Mouse (Mus musculus) Muller cell, postnatal 12 days (primary cell): ENCODE results near the gene Stpg4.

Experiments
- DNase-seq: peaks from one replicate; pipeline ENCODE4 v3.0.0-alpha.2; 2015; ENCODE audit errors: inconsistent ontology term

The Stpg4 gene

DNA sequence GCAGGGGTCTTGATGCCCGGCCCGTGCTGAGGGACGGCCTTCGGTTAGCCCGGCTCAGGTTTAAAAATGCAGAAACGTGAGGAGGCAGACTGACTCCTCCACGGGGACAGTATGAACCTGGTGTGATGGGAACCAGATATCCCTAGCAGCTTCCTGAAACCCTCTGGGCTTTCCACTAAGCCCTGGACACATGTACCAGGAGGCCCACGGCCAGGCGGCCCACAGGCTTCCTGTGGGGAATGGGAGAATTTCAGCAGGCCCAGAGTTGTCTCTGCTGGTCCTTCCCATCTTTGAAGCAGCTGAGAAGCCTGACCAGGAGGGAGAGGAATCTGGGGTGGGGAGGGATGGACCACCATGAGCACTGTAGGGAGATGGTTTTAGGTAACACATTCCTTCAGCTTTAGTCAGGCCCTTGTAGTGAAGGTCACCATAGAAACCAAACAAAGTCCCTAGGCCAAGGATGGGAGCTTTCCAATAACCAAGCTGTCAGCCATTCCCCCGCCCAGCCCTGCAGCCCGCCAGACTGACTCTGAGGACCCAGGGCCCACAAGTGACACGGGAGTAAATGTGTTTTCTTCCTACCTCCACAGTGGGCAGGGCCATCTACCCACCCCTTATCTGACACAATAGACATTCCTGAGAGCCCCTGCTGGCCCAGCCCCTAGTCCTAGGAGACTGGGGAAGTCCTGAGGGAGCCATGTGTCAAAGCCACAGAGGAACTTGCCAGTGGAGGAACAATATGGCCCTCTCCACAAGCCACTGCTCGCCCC, 76.9 kb downstream of the Stpg4 start:
- DNase-seq, result peak; percentile 92

DNA sequence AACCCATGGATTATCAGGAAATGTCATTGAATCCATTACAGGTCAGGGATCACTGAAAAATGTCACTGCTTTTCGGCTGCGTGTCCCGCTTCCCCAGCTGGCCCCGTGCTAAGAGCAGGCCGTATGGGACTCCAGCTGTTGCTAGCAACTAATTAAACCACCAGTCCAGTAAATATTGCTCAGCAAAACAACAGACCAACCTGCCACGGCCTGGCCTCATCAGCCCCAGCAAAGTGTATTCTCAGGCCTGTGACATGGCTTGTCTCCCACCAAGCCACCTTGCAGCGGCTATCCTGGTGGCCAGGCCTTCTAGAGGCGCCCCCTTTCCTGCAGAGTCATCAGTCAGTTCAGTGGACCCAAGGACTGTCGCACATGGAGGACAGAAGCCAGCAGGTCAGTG, 78.0 kb downstream of the Stpg4 start:
- DNase-seq, result no peak

DNA sequence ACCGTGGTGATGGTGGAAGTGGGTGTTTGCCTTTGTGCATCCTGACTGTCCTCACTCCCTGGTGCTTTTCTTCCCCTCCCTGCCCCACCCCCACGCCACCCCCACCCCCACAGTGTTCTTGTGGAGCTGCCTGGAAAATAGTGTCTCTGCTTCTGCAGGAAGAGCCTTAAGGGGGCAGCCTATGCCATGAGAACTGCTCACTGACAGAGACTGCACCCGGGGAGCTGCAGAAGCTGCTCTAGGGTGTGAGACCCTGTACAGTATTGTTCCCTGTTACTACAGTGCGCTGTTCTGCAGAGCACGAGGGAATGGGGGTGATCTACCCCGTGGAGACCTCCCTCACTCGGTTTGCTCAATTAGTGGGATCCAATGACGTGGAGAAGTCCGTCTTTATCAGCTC, 78.5 kb downstream of the Stpg4 start:
- DNase-seq, result no peak

DNA sequence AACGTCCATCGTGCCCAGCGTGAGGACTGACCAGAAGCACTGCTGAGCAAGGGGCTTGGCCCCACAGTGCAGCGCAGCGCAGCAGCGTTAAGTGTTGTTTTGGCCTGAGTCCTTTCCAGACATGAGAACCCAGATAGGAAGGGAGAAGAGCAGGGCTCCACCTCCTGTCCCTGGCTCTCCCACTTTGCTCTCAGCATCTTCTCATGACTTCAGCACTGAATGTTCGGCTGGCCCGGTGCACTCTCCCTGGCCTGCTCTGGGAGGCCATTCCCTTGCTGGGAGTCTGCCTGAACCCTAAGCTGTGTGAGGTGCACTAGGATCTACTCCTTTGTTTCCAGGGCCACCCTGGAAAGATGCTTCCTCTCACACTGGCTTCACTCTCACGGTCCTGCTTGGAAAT, 79.2 kb downstream of the Stpg4 start:
- no peak for DNase-seq

DNA sequence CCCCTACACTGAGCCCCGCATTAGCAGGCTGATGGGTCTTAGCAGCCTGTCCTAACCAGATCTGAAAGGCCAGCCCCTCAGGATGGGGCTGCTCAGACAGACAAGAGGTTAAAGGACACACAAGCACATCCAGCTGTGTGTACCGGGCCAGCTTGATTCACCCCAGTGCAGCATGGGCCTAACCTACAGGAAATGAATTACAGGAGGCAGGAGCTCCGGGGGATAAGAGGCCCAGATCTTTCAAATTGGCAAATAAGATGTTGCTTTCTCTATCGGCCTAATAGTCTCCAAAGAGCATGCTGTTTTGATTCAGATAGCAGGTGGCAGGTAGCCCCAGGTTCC, 82.3 kb downstream of the Stpg4 start:
- DNase-seq, result no peak

DNA sequence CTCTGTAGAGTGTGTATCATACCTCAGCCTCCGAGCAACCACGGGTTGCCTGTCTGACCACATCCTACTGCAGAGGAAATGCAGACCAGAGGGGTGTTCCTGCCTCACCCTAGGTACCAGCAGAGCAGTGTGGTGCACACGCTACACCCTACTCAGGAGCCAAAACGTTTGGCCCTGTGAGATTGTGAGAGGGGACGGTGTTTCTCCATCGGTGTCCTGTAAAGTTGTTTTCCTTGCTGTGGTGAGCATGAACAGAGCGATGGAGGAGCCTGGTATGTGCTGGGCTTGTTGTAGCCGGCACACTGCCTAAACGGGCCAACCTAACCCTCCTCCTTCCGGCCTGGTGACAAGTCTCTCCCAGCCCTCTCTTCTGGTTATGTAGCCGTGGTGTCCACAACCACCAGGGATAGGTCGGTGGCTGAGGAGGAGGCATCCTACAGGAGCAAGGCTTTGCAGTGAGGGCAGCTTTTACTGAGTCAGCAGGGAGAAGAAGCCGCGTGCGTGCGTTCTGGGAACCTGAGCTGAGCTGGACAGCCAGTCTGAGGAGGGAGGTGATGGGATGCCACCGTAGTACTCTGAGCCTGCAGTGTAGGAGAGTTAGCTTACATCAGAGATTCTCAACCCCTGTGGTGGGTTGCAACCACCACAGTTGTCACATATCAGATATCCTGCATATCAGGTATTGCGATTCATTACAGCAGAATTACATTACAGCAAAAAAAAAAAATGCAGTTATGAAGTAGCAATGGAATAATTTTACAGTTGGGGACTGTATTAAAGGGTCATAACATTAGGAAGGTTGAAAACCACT, 82.9 kb downstream of the Stpg4 start:
- no peak for DNase-seq

DNA sequence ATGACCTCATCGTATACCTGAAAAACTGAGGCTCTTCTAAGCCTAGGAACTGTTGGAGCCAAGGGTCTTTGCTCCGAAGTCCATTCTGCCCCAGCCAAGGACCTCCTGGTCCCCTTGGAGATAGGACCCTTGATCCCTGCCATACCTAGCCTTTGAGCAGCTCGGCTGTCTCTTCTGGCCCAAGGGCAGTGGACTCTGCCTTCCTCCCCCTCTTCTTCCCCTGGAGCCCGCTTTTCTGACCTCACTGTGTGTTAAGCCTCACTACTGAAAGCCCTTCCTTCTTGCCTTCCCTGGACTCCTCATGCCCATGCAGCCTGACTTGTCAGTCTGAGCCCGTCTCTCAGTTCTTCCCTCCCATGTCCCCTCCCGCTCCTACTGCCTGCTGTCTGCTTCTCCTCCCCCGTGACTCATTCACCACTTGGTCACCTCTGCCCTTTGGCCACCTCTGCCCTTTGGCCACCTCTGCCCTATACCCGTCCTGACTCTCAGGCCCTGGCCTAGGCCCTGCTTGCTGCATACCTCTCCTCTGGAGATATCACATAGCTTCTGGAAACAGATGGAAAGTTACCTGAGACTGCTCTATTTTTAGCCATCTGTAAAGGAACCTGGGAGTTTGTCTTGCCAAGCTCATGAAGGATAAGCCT, 84.4 kb downstream of the Stpg4 start:
- DNase-seq, result no peak
